Mouse (Mus musculus): Measurements from ENCODE around the gene Tnrc6c.

DNA sequence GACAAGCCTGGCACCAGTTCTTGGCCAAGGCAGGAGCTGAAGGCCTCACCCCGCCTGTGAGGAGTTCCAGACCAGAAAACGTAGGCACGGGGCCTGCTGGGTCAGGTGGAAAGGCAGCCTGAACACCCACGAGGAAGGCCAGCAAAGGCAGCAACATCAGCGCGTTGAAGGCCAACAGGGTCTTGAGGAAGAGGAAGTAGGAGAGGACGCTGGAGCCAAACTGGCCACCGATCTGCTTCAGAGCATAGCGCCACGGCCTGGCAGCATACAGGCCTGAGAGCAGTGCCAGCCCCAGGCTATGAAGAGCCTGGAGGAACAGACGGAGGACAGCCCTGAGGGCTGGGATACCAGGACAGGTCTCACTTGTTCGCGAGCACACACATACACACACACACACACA, 121.5 kb downstream of the Tnrc6c start:
- TF ChIP-seq CTCF (IDR thresholded peaks at IDR 0.05; ENCODE audit: low read depth), result peak; percentile 31; the same call in 1 of the 2 replicates
- no peak for TF ChIP-seq EP300 (IDR thresholded peaks at IDR 0.05; ENCODE audit: low read depth)

Measured in liver, postnatal 0 days (tissue).